Mouse (Mus musculus) thymus, adult 2 months (tissue): ENCODE results near the gene Ccdc28b. TPM values are rescaled to one million over a fixed set of nuclear protein-coding genes. Genes with fewer than 3 reads are reported as not detected.

Experiments
- DNase-seq: peaks from one replicate; pipeline ENCODE4 v3.0.0; 2021
- H3K27ac ChIP-seq: fragments of 200-500 bp; 2 replicates; pipeline ENCODE4 v1.5.1; 2012; ENCODE audit warnings: low read length, control low read depth; ENCODE audit not compliant: control insufficient read depth, insufficient read depth
- H3K27me3 ChIP-seq: fragments of 200-500 bp; 2 replicates; pipeline ENCODE4 v1.6.1; 2012; ENCODE audit warnings: mild to moderate bottlenecking, low read length, moderate library complexity, mixed read lengths; ENCODE audit not compliant: control insufficient read depth, insufficient read depth
- H3K36me3 ChIP-seq: fragments of 200-500 bp; 2 replicates; pipeline ENCODE4 v1.6.1; 2012; ENCODE audit warnings: mild to moderate bottlenecking, low read length, moderate library complexity; ENCODE audit not compliant: control insufficient read depth, insufficient read depth
- H3K4me1 ChIP-seq: fragments of 200-500 bp; replicated peaks from 2 replicates; pipeline ENCODE4 v1.6.1; 2012; ENCODE audit warnings: low read length; ENCODE audit not compliant: control insufficient read depth, insufficient read depth
- H3K4me3 ChIP-seq: fragments of 200-500 bp; 2 replicates; pipeline ENCODE4 v1.5.1; 2012; ENCODE audit warnings: mild to moderate bottlenecking, low read length, control low read depth, moderate library complexity; ENCODE audit not compliant: control insufficient read depth, insufficient read depth
- CTCF ChIP-seq: fragments of 200-500 bp; IDR thresholded peaks from 2 replicates; pipeline ENCODE4 v1.5.1; 2012; ENCODE audit warnings: mild to moderate bottlenecking, control low read depth, low read length, moderate library complexity, borderline replicate concordance; ENCODE audit not compliant: control insufficient read depth, poor library complexity, insufficient read depth; ENCODE audit errors: extremely low read depth
- POLR2A ChIP-seq: fragments of 200-500 bp; IDR thresholded peaks from 2 replicates; pipeline ENCODE4 v1.6.1; 2012; ENCODE audit warnings: mild to moderate bottlenecking, low read length, control low read depth, moderate library complexity; ENCODE audit not compliant: control insufficient read depth, poor library complexity, insufficient read depth; ENCODE audit errors: extremely low read depth
- WGBS: fragments of 180-500 bp; shearing (Covaris S2); methylation state at CpG from one replicate; pipeline ENCODE4 v1.1.7; 2018; 5-methylcytosine and 5-hydroxymethylcytosine counted together
- polyA plus RNA-seq: library from polyadenylated mRNA; depleted of rRNA; stranded (reverse); fragments of >200 nt; gene quantifications from 2 replicates; pipeline ENCODE4 v1.2.3, GENCODE M21; 2012

The Ccdc28b gene
- polyA plus RNA-seq, 1 experiment = 35.3 TPM

- WGBS = 100% methylated on average over 1 of the region's 1 CpGs
- TF ChIP-seq CTCF = no peak
- no peak for TF ChIP-seq POLR2A
- Histone ChIP-seq H3K27ac (no peak overlapping the region), H3K4me3 (no peak overlapping the region), H3K27me3 (no peaks in the 10 kb centered on the region), H3K4me1 (peaks cover 12% of the 10 kb centered on the region), H3K36me3 (peaks cover 8% of the 10 kb centered on the region)
- no peak for DNase-seq
Observed at GRCm38 (mm10) chr4:129586943-129587342, 36.8 kb downstream of the Ccdc28b start.

GRCm38 (mm10) chr4:129585773-129586172, 38.0 kb downstream of the Ccdc28b start:
- no peak for TF ChIP-seq CTCF
- TF ChIP-seq POLR2A = no peak
- 92% methylated on average over 9 of the region's 9 CpGs for WGBS
- H3K27me3 ChIP-seq = no peaks in the 10 kb centered on the region
- no peaks in the 10 kb centered on the region for H3K36me3 ChIP-seq
- no peak for DNase-seq
- no peak overlapping the region for H3K27ac ChIP-seq
- peaks cover 12% of the 10 kb centered on the region for H3K4me1 ChIP-seq
- no peak overlapping the region for H3K4me3 ChIP-seq

GRCm38 (mm10) chr4:129584884-129585608, 38.7 kb downstream of the Ccdc28b start:
- Histone ChIP-seq H3K27me3 (no peaks in the 10 kb centered on the region), H3K27ac (peak overlapping the region; percentile 92), H3K4me1 (peaks cover 18% of the 10 kb centered on the region), H3K36me3 (no peaks in the 10 kb centered on the region), H3K4me3 (peak overlapping the region; percentile 90)
- TF ChIP-seq CTCF (peak; percentile 77; the same call in 1 of the 2 replicates), POLR2A (0 out of 2 replicates have a peak, but pooled peaks have one; percentile 46)
- peak; percentile 90 for DNase-seq
- 4% methylated on average over 36 of the region's 36 CpGs for WGBS

GRCm38 (mm10) chr4:129584370-129584769, 39.4 kb downstream of the Ccdc28b start:
- no peak for TF ChIP-seq CTCF
- TF ChIP-seq POLR2A = no peak
- Histone ChIP-seq H3K4me3 (no peak overlapping the region), H3K4me1 (peaks cover 22% of the 10 kb centered on the region), H3K27ac (peak overlapping the region; percentile 40), H3K36me3 (no peaks in the 10 kb centered on the region), H3K27me3 (no peaks in the 10 kb centered on the region)
- no peak for DNase-seq
- WGBS = 89% methylated on average over 1 of the region's 1 CpGs

DNA sequence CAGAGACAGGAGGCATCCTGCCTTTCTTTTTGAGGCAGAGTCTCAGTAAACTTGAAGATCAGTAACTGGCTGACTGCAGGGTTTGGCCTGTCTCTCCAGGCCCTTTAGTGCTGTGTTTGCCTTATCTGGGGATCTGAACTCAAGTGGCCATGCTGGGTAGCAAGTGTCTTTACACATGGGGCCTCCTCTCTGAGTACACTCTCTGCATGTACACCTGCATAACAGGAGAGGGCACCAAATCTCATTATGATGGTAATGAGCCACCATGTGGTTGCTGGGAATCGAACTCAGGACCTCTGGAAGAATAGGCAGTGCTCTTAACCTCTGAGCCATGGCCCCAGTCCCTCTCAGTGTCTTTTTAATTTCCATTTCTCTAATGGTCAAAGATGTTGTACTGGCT, 41.5 kb downstream of the Ccdc28b start:
- no peak overlapping the region for H3K27ac ChIP-seq
- peaks cover 29% of the 10 kb centered on the region for H3K4me1 ChIP-seq
- H3K36me3 ChIP-seq = no peaks in the 10 kb centered on the region
- TF ChIP-seq CTCF = no peak
- no peak for TF ChIP-seq POLR2A
- H3K4me3 ChIP-seq = no peak overlapping the region
- no peak for DNase-seq
- WGBS = 97% methylated on average over 1 of the region's 1 CpGs
- no peaks in the 10 kb centered on the region for H3K27me3 ChIP-seq

DNA sequence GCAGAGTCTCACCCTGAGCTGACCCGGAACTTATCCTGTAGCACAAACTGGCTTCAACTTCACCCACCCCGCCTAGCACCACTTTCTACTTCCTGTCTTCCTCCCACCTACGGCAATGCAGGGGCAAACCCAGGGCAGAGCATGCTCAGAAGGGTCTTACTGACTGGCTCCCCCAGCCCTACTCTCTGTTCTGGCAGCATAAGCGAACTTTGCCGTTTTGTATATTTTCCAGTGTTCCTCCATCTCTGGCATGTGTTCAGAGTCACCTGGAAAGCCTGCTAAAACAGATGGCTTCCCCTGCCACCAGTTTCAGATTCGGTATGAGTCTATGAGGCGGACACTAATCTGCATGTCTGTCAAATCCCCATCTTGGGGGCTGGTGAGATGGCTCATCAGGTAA, 43.4 kb downstream of the Ccdc28b start:
- TF ChIP-seq POLR2A (no peak), CTCF (no peak)
- DNase-seq = peak; percentile 72
- no peaks in the 10 kb centered on the region for H3K36me3 ChIP-seq
- no peak overlapping the region for H3K4me3 ChIP-seq
- no peaks in the 10 kb centered on the region for H3K27me3 ChIP-seq
- H3K27ac ChIP-seq = peak overlapping the region; percentile 62
- WGBS = 45% methylated on average over 7 of the region's 7 CpGs
- peaks cover 42% of the 10 kb centered on the region for H3K4me1 ChIP-seq

- no peaks in the 10 kb centered on the region for H3K27me3 ChIP-seq
- H3K36me3 ChIP-seq = no peaks in the 10 kb centered on the region
- H3K4me1 ChIP-seq = peaks cover 45% of the 10 kb centered on the region
- 94% methylated on average over 5 of the region's 5 CpGs for WGBS
- no peak within 1 kb of the TSS for H3K27ac ChIP-seq
- TF ChIP-seq CTCF (no peak), POLR2A (no peak)
- DNase-seq = no peak
- no peak within 1 kb of the TSS for H3K4me3 ChIP-seq
Observed at GRCm38 (mm10) chr4:129578466-129578865, 45.3 kb downstream of the Ccdc28b start, which contains the start of gene Fam167b. Gene Fam167b (minus strand): TSS chr4:129578549.
